Comparison of ENCODE assay signal across 8 mouse cellular contexts in genomic region chr11:116106154-116106962, GRCm38 (mm10). TPM values are rescaled to one million over a fixed set of nuclear protein-coding genes. Genes with fewer than 3 reads are reported as not detected.
DNase-seq lines count a peak whose midpoint lies in the region; ATAC-seq and TF ChIP-seq lines count a peak whose summit lies in the region.
"Had no signal": no experiment of that assay in that cellular context is flagged by ENCODE, and none has a peak within 500 bp of the region (broad histone marks: within the 10 kb centered on the region; RNA-seq: fewer than 3 reads in every experiment).

No protein-coding gene starts in this region.

- no peaks in the 10 kb centered on the region for H3K9me3 ChIP-seq in midbrain, embryonic 10.5 days (replicated peaks)
- H3K9me3 ChIP-seq in midbrain, embryonic 16.5 days (replicated peaks; ENCODE audit: control insufficient read depth, low read length, poor library complexity, severe bottlenecking) = no peaks in the 10 kb centered on the region
- H3K9me3 ChIP-seq in hindbrain, embryonic 15.5 days = no peaks in the 10 kb centered on the region
- H3K9me3 ChIP-seq in liver, postnatal 0 days (ENCODE audit: low read length) = no peaks in the 10 kb centered on the region
- H3K9me3 ChIP-seq: megakaryocyte, embryonic 14.5 days had no signal

- peak overlapping the region; percentile 69 for H3K27ac ChIP-seq in midbrain, embryonic 10.5 days (replicated peaks)
- H3K27ac ChIP-seq in midbrain, embryonic 16.5 days (ENCODE audit: low read length) = no peak overlapping the region
- no peak overlapping the region for H3K27ac ChIP-seq in hindbrain, embryonic 15.5 days (replicated peaks)
- no peak overlapping the region for H3K27ac ChIP-seq in liver, postnatal 0 days (ENCODE audit: low read depth)

- no peak overlapping the region; the same call in 1 of the 2 replicates for H3K4me2 ChIP-seq in midbrain, embryonic 16.5 days (ENCODE audit: low read length)
- peak overlapping the region; percentile 18; the same call in 1 of the 2 replicates for H3K4me2 ChIP-seq in hindbrain, embryonic 15.5 days
- peak overlapping the region; percentile 30; the same call in 1 of the 2 replicates for H3K4me2 ChIP-seq in liver, postnatal 0 days (ENCODE audit: low read depth, low read length)

- H3K27me3 ChIP-seq in midbrain, embryonic 10.5 days (ENCODE audit: low read depth, poor library complexity, severe bottlenecking) = peaks cover 82% of the 10 kb centered on the region
- H3K27me3 ChIP-seq in midbrain, embryonic 16.5 days (ENCODE audit: control insufficient read depth, insufficient read depth, low read depth, low read length) = peaks cover 53% of the 10 kb centered on the region
- peaks cover 54% of the 10 kb centered on the region for H3K27me3 ChIP-seq in hindbrain, embryonic 15.5 days
- peaks cover 31% of the 10 kb centered on the region for H3K27me3 ChIP-seq in liver, postnatal 0 days (ENCODE audit: insufficient read depth, low read length)

- no peak for TF ChIP-seq EP300 in liver, postnatal 0 days (IDR thresholded peaks at IDR 0.05; ENCODE audit: low read depth)

- peak; percentile 51 for DNase-seq in midbrain, embryonic 10.5 days (ENCODE audit: low spot score)
- no peak for DNase-seq in liver, postnatal 0 days
- no peak for DNase-seq in frontal cortex, postnatal 10 days (ENCODE audit: low spot score in 2 of 2)
- DNase-seq in left cerebral cortex, postnatal 10 days (ENCODE audit: extremely low spot score in 1 of 2, low spot score in 2 of 2) = no peak
- DNase-seq in cerebellum, adult 9-10 months = no peak

- H3K4me1 ChIP-seq in midbrain, embryonic 10.5 days = peaks cover 77% of the 10 kb centered on the region
- peaks cover 10% of the 10 kb centered on the region; the same call in 1 of the 2 replicates for H3K4me1 ChIP-seq in midbrain, embryonic 16.5 days (ENCODE audit: control insufficient read depth, insufficient read depth, low read length)
- H3K4me1 ChIP-seq in hindbrain, embryonic 15.5 days (replicated peaks) = peaks cover 55% of the 10 kb centered on the region
- peaks cover 54% of the 10 kb centered on the region for H3K4me1 ChIP-seq in liver, postnatal 0 days (ENCODE audit: insufficient read depth)

- H3K9ac ChIP-seq in midbrain, embryonic 16.5 days (ENCODE audit: low read depth, low read length) = no peak overlapping the region
- H3K9ac ChIP-seq in hindbrain, embryonic 15.5 days = no peak overlapping the region
- H3K9ac ChIP-seq in liver, postnatal 0 days (replicated peaks) = no peak overlapping the region

- 26% methylated on average over 32 of the region's 32 CpGs for WGBS in midbrain, embryonic 10.5 days
- 23% methylated on average over 32 of the region's 32 CpGs for WGBS in midbrain, embryonic 16.5 days
- WGBS in hindbrain, embryonic 15.5 days = 26% methylated on average over 32 of the region's 32 CpGs
- 39% methylated on average over 32 of the region's 32 CpGs for WGBS in liver, postnatal 0 days (ENCODE audit: insufficient replicate concordance)

- H3K36me3 ChIP-seq in midbrain, embryonic 10.5 days = no peaks in the 10 kb centered on the region
- H3K36me3 ChIP-seq in midbrain, embryonic 16.5 days (ENCODE audit: control insufficient read depth, insufficient read depth, low read length) = no peaks in the 10 kb centered on the region
- no peaks in the 10 kb centered on the region for H3K36me3 ChIP-seq in hindbrain, embryonic 15.5 days
- H3K36me3 ChIP-seq in liver, postnatal 0 days (replicated peaks; ENCODE audit: insufficient read depth, low read length) = 0 out of 2 replicates have a peak, but pooled peaks cover 2% of the 10 kb centered on the region

- intact Hi-C loops in left cerebral cortex, postnatal 10 days (cut with DNase I) = no loop called here

- ATAC-seq in midbrain, embryonic 16.5 days = no peak
- no peak for ATAC-seq in hindbrain, embryonic 15.5 days (ENCODE audit: low FRiP score, low read depth)
- ATAC-seq in liver, postnatal 0 days = no peak

- peak overlapping the region; percentile 40 for H3K4me3 ChIP-seq in midbrain, embryonic 10.5 days
- H3K4me3 ChIP-seq in midbrain, embryonic 16.5 days (ENCODE audit: low read depth, low read length) = no peak overlapping the region
- no peak overlapping the region for H3K4me3 ChIP-seq in hindbrain, embryonic 15.5 days
- H3K4me3 ChIP-seq in liver, postnatal 0 days (ENCODE audit: low read depth, low read length) = no peak overlapping the region

- TF ChIP-seq CTCF in liver, postnatal 0 days (IDR thresholded peaks at IDR 0.05; ENCODE audit: low read depth) = no peak

RNA-seq across cellular contexts. Expression of gene Wbp2, which starts 19.6 kb away (rescaled TPM):
- 91.8 and 109 TPM in 2 replicates for polyA plus RNA-seq in midbrain, embryonic 10.5 days (2016; fragmentation: Nextera tagmentation; extraction: Ambion mirVana)
- 159 and 206 TPM in 2 replicates for polyA plus RNA-seq in midbrain, embryonic 16.5 days (2015; fragmentation: Nextera tagmentation; extraction: Ambion mirVana)
- 149 and 196 TPM in 2 replicates for polyA plus RNA-seq in hindbrain, embryonic 15.5 days (2015; fragmentation: Nextera tagmentation; extraction: Ambion mirVana)
- polyA plus RNA-seq in liver, postnatal 0 days (2015; fragmentation: Nextera tagmentation; extraction: Ambion mirVana) = 63.3 and 65.0 TPM in 2 replicates
- total RNA-seq in left cerebral cortex, postnatal 10 days (2021) = 100 to 1,000 TPM; 229 to 234 TPM

RNA-seq across cellular contexts. Expression of gene Trim47, which starts 20.7 kb away (rescaled TPM):
- 2.7 TPM in 2 replicates for polyA plus RNA-seq in midbrain, embryonic 10.5 days (2016; fragmentation: Nextera tagmentation; extraction: Ambion mirVana)
- polyA plus RNA-seq in midbrain, embryonic 16.5 days (2015; fragmentation: Nextera tagmentation; extraction: Ambion mirVana) = 9.5 and 12.7 TPM in 2 replicates
- 10.9 and 11.6 TPM in 2 replicates for polyA plus RNA-seq in hindbrain, embryonic 15.5 days (2015; fragmentation: Nextera tagmentation; extraction: Ambion mirVana)
- 5.7 and 7.4 TPM in 2 replicates for polyA plus RNA-seq in liver, postnatal 0 days (2015; fragmentation: Nextera tagmentation; extraction: Ambion mirVana)
- total RNA-seq in left cerebral cortex, postnatal 10 days (2021) = 1 to 10 TPM; 6.2 to 7.9 TPM

RNA-seq across cellular contexts. Expression of gene Trim65, which starts 24.6 kb away (rescaled TPM):
- 1.4 and 1.8 TPM in 2 replicates for polyA plus RNA-seq in midbrain, embryonic 10.5 days (2016; fragmentation: Nextera tagmentation; extraction: Ambion mirVana)
- polyA plus RNA-seq in midbrain, embryonic 16.5 days (2015; fragmentation: Nextera tagmentation; extraction: Ambion mirVana) = 2.2 and 2.3 TPM in 2 replicates
- 3.0 and 4.0 TPM in 2 replicates for polyA plus RNA-seq in hindbrain, embryonic 15.5 days (2015; fragmentation: Nextera tagmentation; extraction: Ambion mirVana)
- polyA plus RNA-seq in liver, postnatal 0 days (2015; fragmentation: Nextera tagmentation; extraction: Ambion mirVana) = 1.1 and 1.2 TPM in 2 replicates
- 1 to 10 TPM; 6.2 to 6.6 TPM for total RNA-seq in left cerebral cortex, postnatal 10 days (2021)

RNA-seq across cellular contexts. Expression of gene Unc13d, which starts 28.6 kb away (rescaled TPM):
- polyA plus RNA-seq in midbrain, embryonic 10.5 days (2016; fragmentation: Nextera tagmentation; extraction: Ambion mirVana) = 2.5 and 3.1 TPM in 2 replicates
- polyA plus RNA-seq in midbrain, embryonic 16.5 days (2015; fragmentation: Nextera tagmentation; extraction: Ambion mirVana) = 0.78 and 0.93 TPM in 2 replicates
- 1.0 and 1.6 TPM in 2 replicates for polyA plus RNA-seq in hindbrain, embryonic 15.5 days (2015; fragmentation: Nextera tagmentation; extraction: Ambion mirVana)
- 6.1 and 6.9 TPM in 2 replicates for polyA plus RNA-seq in liver, postnatal 0 days (2015; fragmentation: Nextera tagmentation; extraction: Ambion mirVana)
- total RNA-seq in left cerebral cortex, postnatal 10 days (2021) = 1 to 10 TPM in 1 of 2 experiments, under 1 TPM in 1; 0.63 to 1.2 TPM

RNA-seq across cellular contexts. Expression of gene Mrpl38, which starts 32.3 kb away (rescaled TPM):
- polyA plus RNA-seq in midbrain, embryonic 10.5 days (2016; fragmentation: Nextera tagmentation; extraction: Ambion mirVana) = 113 TPM in 2 replicates
- 80.3 and 84.6 TPM in 2 replicates for polyA plus RNA-seq in midbrain, embryonic 16.5 days (2015; fragmentation: Nextera tagmentation; extraction: Ambion mirVana)
- 86.2 and 89.0 TPM in 2 replicates for polyA plus RNA-seq in hindbrain, embryonic 15.5 days (2015; fragmentation: Nextera tagmentation; extraction: Ambion mirVana)
- polyA plus RNA-seq in liver, postnatal 0 days (2015; fragmentation: Nextera tagmentation; extraction: Ambion mirVana) = 43.9 and 44.0 TPM in 2 replicates
- 10 to 100 TPM; 52.2 to 54.6 TPM for total RNA-seq in left cerebral cortex, postnatal 10 days (2021)
